Mouse (Mus musculus) effector memory CD4-positive, alpha-beta T cell, adult 7 months (primary cell): ENCODE results near the gene Nipal1. TPM values are rescaled to one million over a fixed set of nuclear protein-coding genes. Genes with fewer than 3 reads are reported as not detected.

ENCODE experiments used
- polyA plus RNA-seq: library from polyadenylated mRNA; unstranded; fragments of 100-300 nt; shearing (Covaris generic); gene quantifications from one replicate; pipeline ENCODE4 v1.2.1, GENCODE M21; 2017

Nipal1 gene
- 10.5 TPM for polyA plus RNA-seq

GRCm38 (mm10) chr5:72647418-72647907, at the start of gene Nipal1:
Gene Nipal1 (plus strand): TSS chr5:72647795.

GRCm38 (mm10) chr5:72644175-72644574, 3.4 kb upstream of the Nipal1 start, which contains the start of gene Cnga1:
Gene Cnga1 (minus strand): TSS chr5:72644275.

Other genes with a start within 250 kb of the Nipal1 start
- 0.24 TPM for gene Corin, start 143.3 kb upstream of the Nipal1 start, polyA plus RNA-seq
- 12.4 TPM for gene Nfxl1, start 88.1 kb upstream of the Nipal1 start, polyA plus RNA-seq
- not detected for gene Zar1, start 66.5 kb upstream of the Nipal1 start, polyA plus RNA-seq
- gene Gm5868, start 60.2 kb upstream of the Nipal1 start, polyA plus RNA-seq: not detected
- 3.5 TPM for gene Cnga1, start 3.5 kb upstream of the Nipal1 start, polyA plus RNA-seq
- 166 TPM for gene Txk, start 105.0 kb downstream of the Nipal1 start, polyA plus RNA-seq
- 15.0 TPM for gene Tec, start 220.7 kb downstream of the Nipal1 start, polyA plus RNA-seq